Mouse (Mus musculus): Measurements from ENCODE around the gene Rwdd2b.

GRCm38 (mm10) chr16:87444071-87444470 is 3.7 kb upstream of the Rwdd2b start:
- no peak for TF ChIP-seq CTCF (conservative IDR thresholded peaks at IDR 0.05; ENCODE audit: insufficient read depth, insufficient read length, low read depth, low read length)
- no peak for TF ChIP-seq POLR2A (IDR thresholded peaks at IDR 0.05; ENCODE audit: low read depth, low read length)

Measured in kidney, adult 2 months (tissue).